Mouse (Mus musculus) mouse embryonic stem cell (cell line): ENCODE data around the gene Dpp8.
"Not testable (repeated sequence)": the region's sequence is repeated elsewhere in the genome, so short reads cannot be mapped to it uniquely, and the experiment has no call there.

Source experiments
- in situ Hi-C, 2 experiments: fragments of 300-500 bp; cut with MboI; formaldehyde crosslinking; loops; 1 replicate in 1 of 2; 3 replicates in 1 of 2; pipeline ENCODE4 v1.14.3; 2019 to 2020; ENCODE audit warnings: low sequenced_read_pairs in 2 of 2, low pct_unique_long_range_greater_than_20kb in 1 of 2, mixed read lengths in 1 of 2; ENCODE audit not compliant: unreplicated experiment in 1 of 2

Dpp8 gene

GRCm38 (mm10) chr9:65074855-65075493 is 42.8 kb downstream of the Dpp8 start:
- in situ Hi-C loops: no loop called here

DNA sequence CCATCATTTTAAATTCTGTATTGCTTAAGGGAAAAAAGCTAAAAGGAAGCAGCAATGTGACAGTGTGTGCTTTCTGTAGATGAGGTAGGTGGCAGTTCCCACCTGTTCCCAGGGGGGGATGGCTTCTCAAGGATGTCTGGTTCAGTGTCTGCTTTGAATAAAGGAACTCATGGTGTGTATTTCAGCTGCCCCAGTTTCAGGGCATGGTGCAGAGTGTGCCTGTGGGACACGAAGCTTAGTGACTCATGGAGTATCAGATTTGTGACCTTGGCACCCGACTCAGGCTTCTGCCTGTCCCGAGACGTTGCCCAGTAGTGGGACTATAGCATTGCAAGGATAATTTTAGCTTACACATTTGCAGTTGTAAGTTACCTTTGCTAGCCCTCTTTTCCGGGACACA is 45.3 kb downstream of the Dpp8 start:
- in situ Hi-C loops: no loop called here

GRCm38 (mm10) chr9:65080141-65080540 is 47.9 kb downstream of the Dpp8 start:
- in situ Hi-C loops: not testable (repeated sequence)

DNA sequence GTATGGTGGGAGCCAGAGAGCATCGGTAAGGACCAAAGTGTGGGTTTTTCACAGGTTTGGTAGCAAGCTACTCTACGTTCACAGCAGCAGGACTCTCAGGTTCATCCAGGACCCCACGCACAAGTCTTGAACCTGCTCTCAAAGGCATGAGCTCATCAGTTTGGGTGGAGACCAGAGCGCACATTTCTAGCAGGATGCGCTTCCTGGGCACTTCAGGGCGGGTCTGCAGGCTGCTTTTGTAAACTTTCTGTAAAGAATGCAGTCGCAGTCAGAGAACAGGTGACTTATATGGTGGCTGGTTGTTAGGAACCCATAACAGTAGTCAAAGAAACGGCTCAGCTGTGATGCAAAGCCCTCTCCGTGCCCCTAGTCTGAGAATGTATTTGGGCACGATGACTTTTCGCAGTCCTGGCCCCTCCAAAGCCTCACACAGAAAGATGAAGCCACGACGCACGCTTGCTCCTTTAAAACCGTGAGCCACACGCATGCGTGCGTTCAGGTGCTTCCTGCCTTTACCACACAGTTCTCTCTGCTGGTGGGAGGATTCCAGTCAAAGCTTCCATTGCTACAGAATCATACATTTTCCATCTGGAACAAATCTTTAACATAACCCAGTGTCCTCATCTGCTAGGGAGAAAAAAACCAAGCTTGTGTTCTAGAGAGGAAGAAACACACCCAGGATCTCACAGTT is 51.0 kb downstream of the Dpp8 start:
- in situ Hi-C loops: no loop called here

- in situ Hi-C loops: no loop called here
These were observed 52.1 kb downstream of the Dpp8 start for GRCm38 (mm10) chr9:65084198-65084807.

DNA sequence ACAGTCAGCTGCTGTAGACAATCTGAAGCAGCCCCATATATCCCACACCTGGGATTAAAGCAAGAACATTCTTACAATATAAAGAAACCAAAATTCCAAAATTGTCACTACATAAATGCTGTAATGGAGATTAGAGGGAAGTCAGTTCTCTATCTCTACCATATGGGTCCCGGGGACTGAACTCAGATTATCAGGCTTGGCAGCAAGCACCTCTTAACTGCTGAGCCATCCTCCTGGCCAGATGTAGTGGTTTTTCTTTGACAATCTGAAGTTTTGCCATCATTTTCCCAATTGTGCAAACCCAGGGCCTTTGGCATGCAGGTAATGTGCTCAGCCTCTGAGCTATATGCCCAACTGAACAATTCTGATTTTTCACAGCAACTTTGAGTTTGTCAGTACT is 53.1 kb downstream of the Dpp8 start:
- in situ Hi-C loops: no loop called here

- in situ Hi-C loops: no loop called here
These were observed 54.6 kb downstream of the Dpp8 start for GRCm38 (mm10) chr9:65086801-65087200.

- in situ Hi-C loops: no loop called here
These were observed 55.3 kb downstream of the Dpp8 start for GRCm38 (mm10) chr9:65087490-65087889.

- in situ Hi-C loops: no loop called here
These were observed 62.0 kb downstream of the Dpp8 start for GRCm38 (mm10) chr9:65094237-65094636.

GRCm38 (mm10) chr9:65100991-65101685 is 68.9 kb downstream of the Dpp8 start, which contains the start of gene Igdcc4:
Gene Igdcc4, plus strand, starts transcription at chr9:65101486.
- in situ Hi-C loops: no loop called here

- in situ Hi-C loops: no loop called here
These were observed 69.6 kb downstream of the Dpp8 start for GRCm38 (mm10) chr9:65101686-65102376.

- in situ Hi-C loops: no loop called here
These were observed 70.4 kb downstream of the Dpp8 start for GRCm38 (mm10) chr9:65102377-65103172.

- in situ Hi-C loops: no loop called here
These were observed 71.0 kb downstream of the Dpp8 start for GRCm38 (mm10) chr9:65103173-65103752.

- in situ Hi-C loops: no loop called here
These were observed 74.6 kb downstream of the Dpp8 start for GRCm38 (mm10) chr9:65106821-65107220.

DNA sequence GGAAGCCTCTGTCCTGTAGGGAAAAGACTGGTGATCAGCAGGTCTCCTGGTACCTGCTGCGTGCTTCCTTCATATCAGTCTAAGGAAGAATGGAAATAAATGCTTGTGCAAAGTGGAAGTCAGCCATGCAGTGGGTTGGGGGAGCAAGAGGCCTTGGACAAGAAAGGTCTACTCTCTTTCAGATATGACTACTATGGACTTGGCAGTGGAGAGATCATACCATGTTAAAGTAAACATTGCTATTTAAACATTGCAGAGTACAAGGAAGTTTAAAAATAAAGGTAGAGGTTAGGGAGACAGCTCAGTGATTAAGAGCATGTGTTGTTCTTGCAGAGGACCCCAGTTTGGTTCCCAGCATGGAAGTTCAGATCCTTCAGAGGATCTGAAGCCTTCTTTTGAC is 75.7 kb downstream of the Dpp8 start:
- in situ Hi-C loops: no loop called here

- in situ Hi-C loops: no loop called here
These were observed 77.2 kb downstream of the Dpp8 start for GRCm38 (mm10) chr9:65109132-65110072.

DNA sequence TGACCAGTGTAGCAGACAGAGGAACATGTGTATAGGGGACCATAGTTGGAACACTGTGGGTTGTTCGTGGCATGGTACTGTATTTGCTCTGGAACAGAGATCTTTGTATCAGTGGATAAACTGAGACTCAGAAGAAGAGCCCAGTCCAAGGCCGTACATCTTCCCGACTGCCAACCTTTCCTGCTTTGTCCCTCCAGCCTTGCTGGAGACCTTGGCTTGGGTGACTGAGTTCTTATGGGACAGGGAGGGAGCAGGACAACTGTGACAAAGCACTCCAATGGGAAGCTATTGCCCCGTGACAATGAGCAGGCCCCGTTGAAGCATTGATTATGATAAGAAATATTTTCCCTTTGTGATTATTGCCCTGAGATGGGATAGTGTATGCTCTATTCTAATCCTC is 79.5 kb downstream of the Dpp8 start:
- in situ Hi-C loops: no loop called here
